1 mouse cellular context compared by ENCODE assay signal in genomic region chr5:148945735-148946134, GRCm38 (mm10).
TF ChIP-seq lines count a peak whose summit lies in the region.

No protein-coding gene starts in this region.

TF ChIP-seq in CH12.LX, 34 proteins besides CTCF, POLR2A, EP300 and RAD21:
- TF ChIP-seq USF2 (conservative IDR thresholded peaks at IDR 0.05; ENCODE audit: low read depth, low read length), result no peak
- TF ChIP-seq ZMIZ1 (IDR thresholded peaks at IDR 0.05; ENCODE audit: low read depth, low read length), result no peak
- no peak for TF ChIP-seq MXI1 (IDR thresholded peaks at IDR 0.05; ENCODE audit: low read depth, low read length)
- TF ChIP-seq ETS1 (conservative IDR thresholded peaks at IDR 0.05; ENCODE audit: low read depth, low read length), result no peak
- no peak for TF ChIP-seq TBP (conservative IDR thresholded peaks at IDR 0.05; ENCODE audit: low read depth, low read length)
- no peak for TF ChIP-seq ZKSCAN1 (IDR thresholded peaks at IDR 0.05; ENCODE audit: borderline replicate concordance, low read depth, low read length)
- no peak for TF ChIP-seq CHD2 (IDR thresholded peaks at IDR 0.05; ENCODE audit: low read length)
- TF ChIP-seq ZC3H11A (IDR thresholded peaks at IDR 0.05; ENCODE audit: low read depth, low read length), result no peak
